Mouse (Mus musculus) lung, postnatal 36 days (tissue): ENCODE measurements around the gene Nde1.

Experiments used
- DNase-seq: peaks from one replicate; pipeline ENCODE4 v3.0.0; 2022; ENCODE audit warnings: mixed read lengths

The Nde1 gene

DNA sequence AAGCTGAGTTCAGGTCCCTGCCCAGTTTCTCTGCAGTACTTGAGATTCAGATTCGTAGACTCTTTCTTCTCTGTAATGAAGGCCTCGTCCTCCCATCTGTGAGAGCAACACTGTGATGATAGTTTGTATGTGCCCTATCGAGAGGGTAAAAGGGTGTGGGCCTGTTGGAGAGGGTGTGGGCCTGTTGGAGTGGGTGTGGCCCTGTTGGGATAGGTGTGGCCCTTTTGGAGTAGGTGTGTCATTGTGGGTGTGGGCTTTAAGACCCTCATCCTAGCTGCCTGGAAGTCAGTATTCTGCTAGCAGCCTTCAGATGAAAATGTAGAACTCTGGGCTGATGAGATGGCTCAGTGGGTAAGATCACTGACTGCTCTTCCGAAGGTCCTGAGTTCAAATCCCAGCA is 3.4 kb downstream of the Nde1 start:
- no peak for DNase-seq

DNA sequence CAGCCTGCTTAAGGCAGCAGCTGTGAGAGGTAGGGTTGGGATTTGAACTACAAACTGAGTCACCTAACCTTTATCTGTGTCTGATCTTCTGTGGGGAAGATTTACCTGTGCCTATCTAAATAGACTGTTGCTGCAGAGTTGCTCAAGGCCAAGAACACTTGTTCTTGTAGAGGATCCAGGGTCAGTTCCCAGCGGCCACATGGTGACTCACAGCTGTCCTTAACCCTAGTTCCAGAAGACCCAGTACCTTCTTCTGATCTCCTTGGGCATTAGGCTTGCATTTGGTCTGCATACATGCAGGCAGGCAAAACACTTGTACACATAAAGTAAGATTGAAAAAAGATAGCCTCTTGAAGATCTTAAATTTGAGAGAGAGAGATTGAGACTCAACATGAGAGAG is 6.6 kb downstream of the Nde1 start:
- no peak for DNase-seq

DNA sequence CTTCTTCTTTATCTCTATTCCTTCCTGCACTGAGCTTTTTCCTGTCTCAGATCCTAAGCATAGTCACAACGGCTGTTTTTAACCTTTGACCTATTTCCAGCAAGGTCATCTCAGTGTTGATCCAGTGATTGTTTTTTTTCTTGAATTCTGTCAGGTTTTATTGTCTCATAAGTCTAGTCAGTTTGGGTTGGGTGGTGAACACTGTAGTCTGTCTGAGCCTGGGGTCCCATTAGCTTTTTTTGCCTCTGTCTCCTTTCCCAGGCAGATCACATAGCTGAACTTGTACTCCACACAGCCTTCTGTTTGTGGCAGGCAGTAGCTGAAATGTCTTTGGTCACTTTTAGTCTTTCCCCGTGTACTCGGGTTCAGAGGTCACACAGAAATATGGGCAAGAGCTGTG is 15.0 kb downstream of the Nde1 start:
- DNase-seq, result no peak

DNA sequence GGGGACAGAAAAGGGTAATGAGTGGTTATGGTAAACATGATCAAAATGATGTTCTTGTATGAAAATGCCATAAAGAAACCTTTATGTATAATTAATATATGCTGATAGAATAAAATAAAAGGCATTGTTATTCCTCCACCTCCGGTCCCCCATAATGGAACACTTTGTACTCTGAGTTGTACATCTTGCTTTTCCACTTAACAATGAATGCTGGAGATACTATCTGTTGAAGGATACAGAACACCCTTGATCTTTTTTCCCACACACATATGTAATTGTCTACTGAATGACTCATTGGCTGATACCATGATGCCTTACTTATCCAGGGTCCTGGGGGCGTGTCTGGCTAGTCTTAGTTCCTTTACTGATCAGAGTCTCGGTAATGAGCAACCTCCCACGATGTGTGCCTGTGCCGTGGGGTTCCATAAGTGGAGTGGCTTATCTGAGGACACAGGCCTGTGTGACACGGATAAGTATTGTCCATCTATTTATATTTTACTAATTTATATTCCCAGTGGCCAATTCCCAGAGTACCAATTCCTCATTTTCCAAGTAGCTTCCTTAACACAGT is 17.2 kb downstream of the Nde1 start:
- DNase-seq, result peak; percentile 62

DNA sequence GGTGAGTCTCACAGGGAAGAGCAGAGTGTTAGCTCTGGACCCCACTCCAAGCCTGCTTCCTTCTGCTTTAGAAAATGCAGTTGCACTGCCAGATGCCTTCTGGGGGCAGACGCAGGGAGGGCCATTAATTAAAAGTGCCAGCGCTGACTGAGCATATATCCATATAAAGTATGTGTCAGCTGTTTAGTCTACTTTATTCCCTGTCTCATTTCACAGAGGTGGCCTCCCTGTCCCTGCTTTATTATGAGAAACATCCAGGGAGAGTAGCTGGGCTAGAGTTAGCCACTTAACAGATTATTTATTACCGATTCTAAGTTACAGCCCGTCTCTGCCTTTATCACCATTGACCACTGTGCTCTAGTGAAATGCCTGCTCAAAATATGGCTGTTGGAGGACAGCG is 19.3 kb downstream of the Nde1 start:
- no peak for DNase-seq

DNA sequence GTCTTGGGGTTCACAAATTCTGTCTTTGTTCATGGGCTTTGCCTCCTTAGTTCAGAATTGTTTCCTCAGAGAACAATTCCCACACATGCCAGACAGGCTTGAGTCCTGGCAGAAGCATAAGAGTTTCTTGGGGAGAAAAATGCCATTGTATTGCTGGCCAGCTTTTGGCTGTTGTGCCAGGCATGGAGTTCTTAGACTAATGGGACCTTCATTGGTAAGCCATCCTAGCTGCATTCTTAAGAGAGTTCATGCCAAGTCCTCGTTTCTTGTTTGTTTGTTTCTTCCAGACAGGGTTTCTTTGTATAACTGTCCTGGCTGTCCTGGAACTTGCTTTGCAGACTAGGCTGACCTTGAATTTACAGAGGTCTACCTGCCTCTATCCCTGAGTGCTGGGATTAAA is 20.8 kb downstream of the Nde1 start:
- DNase-seq, result no peak

DNA sequence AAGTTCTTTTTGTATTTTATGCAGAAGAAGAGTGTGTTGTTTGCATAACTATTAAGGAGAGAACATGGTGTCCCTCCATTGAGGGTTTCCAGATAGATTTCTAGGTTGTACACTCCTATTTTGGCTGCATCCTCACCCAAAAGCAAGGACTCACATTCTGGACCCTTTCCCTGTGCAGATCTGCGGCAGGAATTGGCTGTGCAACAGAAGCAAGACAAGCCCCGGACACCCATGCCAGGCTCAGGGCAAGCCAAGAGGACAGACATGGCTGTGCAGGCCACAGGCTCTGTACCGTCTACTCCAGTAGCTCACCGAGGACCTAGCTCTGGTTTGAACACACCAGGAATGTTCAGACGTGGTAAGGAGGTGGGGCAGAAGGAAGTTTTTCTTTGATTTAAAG is 22.4 kb downstream of the Nde1 start:
- DNase-seq, result no peak

DNA sequence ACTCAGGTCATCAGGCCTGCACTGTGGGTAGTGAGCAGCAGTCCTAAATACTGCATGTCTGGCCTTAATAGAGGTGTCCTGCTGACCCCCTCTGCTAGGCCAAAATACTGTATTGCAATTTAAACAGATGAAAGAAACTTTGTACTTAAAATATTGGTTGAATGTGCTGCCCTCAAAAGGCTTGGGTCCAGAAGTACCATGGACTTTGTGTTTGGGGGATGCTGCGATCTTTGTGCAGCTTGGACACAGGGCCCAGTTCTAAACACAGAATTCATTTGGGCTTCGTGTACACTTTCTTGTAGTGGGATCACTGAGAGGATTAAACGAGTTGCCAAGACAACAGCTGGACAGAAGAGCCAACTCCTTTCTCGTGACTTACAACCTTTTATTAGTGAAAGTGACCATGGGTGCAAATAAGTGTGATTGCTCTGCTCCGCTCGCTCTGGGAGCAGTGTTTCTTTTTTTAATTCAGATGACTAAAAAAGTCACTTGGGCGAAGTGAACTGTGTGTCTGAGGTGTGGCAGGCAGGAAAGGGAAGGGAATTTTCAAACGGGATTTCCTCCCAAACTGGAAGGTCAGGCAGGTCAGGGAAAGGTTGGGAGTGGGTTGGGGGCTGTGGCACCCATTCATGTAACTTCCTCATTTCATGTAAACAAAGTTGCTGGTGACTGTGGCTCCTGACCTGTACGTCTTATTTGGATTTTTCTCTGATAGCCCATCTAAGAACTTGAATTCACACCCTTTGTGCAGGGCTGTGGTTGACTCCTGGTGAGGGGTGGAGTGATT is 31.3 kb downstream of the Nde1 start:
- peak; percentile 54 for DNase-seq

DNA sequence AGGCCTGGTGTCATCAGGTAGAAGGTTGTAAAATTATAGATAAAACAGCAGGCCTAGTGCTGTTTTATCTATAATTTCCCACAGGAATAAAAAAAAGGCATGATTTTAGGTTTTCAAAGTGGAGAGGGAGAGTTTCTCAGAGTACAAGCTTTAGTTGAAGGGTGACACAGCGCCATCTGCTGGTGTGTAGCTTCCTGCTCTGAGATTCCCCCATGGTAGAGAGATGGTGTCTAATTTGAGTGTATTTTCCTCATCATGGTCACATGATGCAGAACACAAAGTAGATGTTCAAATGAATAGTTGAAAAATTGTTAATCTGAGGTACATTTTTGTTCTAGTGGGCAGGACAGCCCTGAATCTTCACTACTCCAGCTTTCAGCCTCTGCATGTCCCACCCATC is 32.4 kb downstream of the Nde1 start:
- DNase-seq, result peak; percentile 84

DNA sequence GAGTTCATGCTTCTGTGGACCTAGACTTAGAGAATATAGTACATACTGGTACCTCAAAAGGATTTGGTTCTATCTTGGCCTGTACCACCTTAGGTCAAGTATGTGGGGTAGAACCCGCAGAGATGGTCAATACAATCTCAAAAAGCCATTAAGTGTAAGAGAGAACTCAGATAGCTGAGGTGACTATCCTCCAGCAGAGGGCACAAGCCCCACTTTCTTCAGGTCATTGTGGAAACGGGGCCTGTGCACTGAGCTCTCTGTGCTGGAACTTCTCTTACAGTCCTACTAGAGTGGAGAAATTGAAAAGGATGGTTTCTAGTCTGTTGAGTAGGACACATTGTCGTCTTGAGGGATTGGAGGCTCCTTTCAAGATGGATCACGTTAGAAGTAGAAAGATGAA is 35.7 kb downstream of the Nde1 start:
- no peak for DNase-seq

DNA sequence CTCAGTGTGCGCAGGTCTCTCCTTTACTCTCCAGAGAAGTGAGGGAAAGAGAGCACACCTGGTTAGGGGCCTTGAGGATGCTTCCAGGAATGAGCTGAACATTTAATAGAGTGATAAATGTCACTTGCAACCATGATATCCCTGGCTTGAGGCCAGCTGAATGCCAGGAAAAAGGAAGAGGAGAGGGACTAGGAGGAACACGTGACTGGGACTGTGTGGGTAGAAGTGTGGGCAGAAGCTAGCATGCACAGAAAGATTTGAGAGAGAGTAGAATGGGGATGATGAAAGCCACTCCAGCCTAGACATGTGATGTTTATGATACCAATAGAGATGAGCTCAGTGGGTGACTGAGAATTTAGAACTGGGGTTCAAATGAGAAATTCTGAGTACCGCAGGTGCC is 52.1 kb downstream of the Nde1 start:
- DNase-seq, result no peak

DNA sequence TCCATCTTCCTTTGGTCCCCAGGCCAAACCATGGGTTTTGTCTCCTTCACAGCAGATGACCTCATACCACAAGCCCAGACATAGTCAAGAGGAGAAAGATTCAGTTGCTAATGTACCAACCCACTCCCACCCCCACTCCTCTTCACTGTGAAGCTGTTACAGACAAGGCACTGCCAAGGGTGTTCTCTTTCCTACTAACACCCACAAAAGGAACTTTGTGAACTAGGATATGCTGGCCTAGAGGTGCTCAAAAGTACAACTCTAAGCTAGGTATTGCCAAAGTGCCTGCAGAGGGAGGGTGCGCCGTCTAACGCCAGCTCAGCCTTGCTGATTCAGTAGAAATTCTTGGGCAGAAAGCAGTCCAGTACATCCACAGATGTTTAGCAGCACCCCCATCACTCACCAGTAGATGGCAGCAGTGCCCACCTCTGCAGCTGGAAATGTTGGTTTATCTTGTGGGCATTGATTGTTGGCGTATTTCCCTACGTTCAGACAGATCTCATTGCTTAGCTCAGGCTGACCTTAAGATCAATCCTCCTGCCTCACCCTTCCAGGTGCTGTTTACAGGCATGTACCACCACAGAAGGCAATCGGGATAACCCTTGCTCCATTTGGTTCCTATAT is 74.1 kb downstream of the Nde1 start:
- peak; percentile 89 for DNase-seq

DNA sequence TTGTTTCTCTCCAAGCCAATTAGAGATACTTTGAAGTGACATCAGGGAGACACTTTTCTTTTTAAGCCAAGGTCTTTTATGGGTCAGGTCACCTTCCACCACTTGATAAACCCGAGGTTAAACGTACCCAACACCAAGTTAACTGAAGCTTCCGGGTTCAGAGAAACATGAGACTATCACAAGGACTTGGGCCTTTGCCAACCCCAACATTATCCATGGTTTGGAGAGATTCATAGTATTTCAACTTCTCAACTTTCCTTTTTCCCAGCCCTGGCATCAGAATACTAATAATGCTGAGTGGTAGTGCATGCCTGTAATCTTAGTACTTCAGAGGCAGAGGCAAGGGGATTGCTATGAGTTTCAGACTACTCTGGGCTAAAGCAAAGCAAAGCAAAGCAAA is 79.0 kb downstream of the Nde1 start:
- DNase-seq, result no peak
